Mouse (Mus musculus) CH12.LX (cell line): ENCODE results near the gene Exph5. TPM values are rescaled to one million over a fixed set of nuclear protein-coding genes. Genes with fewer than 3 reads are reported as not detected.

Experiments
- DNase-seq: peaks from one replicate; pipeline ENCODE4 v3.0.0-alpha.2; 2013; ENCODE audit errors: extremely low read depth
- H3K27ac ChIP-seq: 2 replicates; pipeline ENCODE4 v1.5.1; 2012; ENCODE audit warnings: low read depth, mild to moderate bottlenecking, control low read depth, moderate library complexity; ENCODE audit not compliant: insufficient read depth
- H3K27me3 ChIP-seq: replicated peaks from 2 replicates; pipeline ENCODE3; 2012; ENCODE audit warnings: inconsistent platforms
- H3K36me3 ChIP-seq, 2 experiments: replicated peaks in 1 of 2; 2 replicates each; pipeline versions ENCODE3 to v1.6.1; 2012; ENCODE audit warnings: inconsistent platforms in 1 of 2, low read length in 1 of 2, mild to moderate bottlenecking in 1 of 2, mixed read lengths in 1 of 2, moderate library complexity in 1 of 2; ENCODE audit not compliant: control insufficient read depth in 1 of 2, insufficient read depth in 1 of 2
- H3K4me1 ChIP-seq, 2 experiments: 2 replicates each; pipeline ENCODE4 v1.6.1; 2012; ENCODE audit warnings: inconsistent platforms in 1 of 2, moderate library complexity in 1 of 2; ENCODE audit not compliant: insufficient read depth in 2 of 2, control insufficient read depth in 1 of 2
- H3K4me2 ChIP-seq: 2 replicates; pipeline ENCODE4 v1.6.1; 2012; ENCODE audit warnings: low read depth, mild to moderate bottlenecking, control low read depth; ENCODE audit not compliant: poor library complexity, insufficient read depth, severe bottlenecking
- H3K4me3 ChIP-seq, 3 experiments: fragments of 150-350 bp in 1 of 3; sonication (generic) in 1 of 3; replicated peaks in 1 of 3; 2 replicates each; pipeline versions ENCODE3 to v1.5.1; 2011 to 2012; ENCODE audit warnings: low read depth in 2 of 3, low read length in 2 of 3, mild to moderate bottlenecking in 2 of 3, moderate library complexity in 2 of 3, control low read depth in 1 of 3, improper control_type of control experiment in 1 of 3, inconsistent platforms in 1 of 3, mixed read lengths in 1 of 3; ENCODE audit not compliant: poor library complexity in 1 of 3
- H3K79me2 ChIP-seq: replicated peaks from 2 replicates; pipeline ENCODE4 v1.6.1; 2012; ENCODE audit warnings: mild to moderate bottlenecking, moderate library complexity; ENCODE audit not compliant: control insufficient read depth, poor library complexity, insufficient read depth, severe bottlenecking; ENCODE audit errors: extremely low read depth
- H3K9ac ChIP-seq: 2 replicates; pipeline ENCODE4 v1.6.1; 2012; ENCODE audit warnings: low read depth, mild to moderate bottlenecking, control low read depth, moderate library complexity; ENCODE audit not compliant: insufficient read depth
- H3K9me3 ChIP-seq: replicated peaks from 2 replicates; pipeline ENCODE3; 2012; ENCODE audit warnings: low read length, inconsistent platforms, mixed read lengths
- BHLHE40 ChIP-seq: IDR thresholded peaks from 2 replicates; pipeline ENCODE4 v1.6.1; 2011; ENCODE audit warnings: mild to moderate bottlenecking, low read depth, low read length, improper control_type of control experiment
- CHD1 ChIP-seq: IDR thresholded peaks from 2 replicates; pipeline ENCODE4 v1.6.1; 2012; ENCODE audit warnings: low read depth, low read length, improper control_type of control experiment, inconsistent platforms
- CTCF ChIP-seq, 2 experiments: IDR thresholded peaks in 1 of 2; conservative IDR thresholded peaks in 1 of 2; 2 replicates each; pipeline ENCODE4 v1.5.1; 2011 to 2012; ENCODE audit warnings: low read depth in 2 of 2, low read length in 2 of 2, improper control_type of control experiment in 1 of 2, inconsistent platforms in 1 of 2, mild to moderate bottlenecking in 1 of 2, moderate library complexity in 1 of 2
- E2F4 ChIP-seq: IDR thresholded peaks from 2 replicates; pipeline ENCODE4 v1.6.1; 2011; ENCODE audit warnings: low read depth, low read length, improper control_type of control experiment; ENCODE audit not compliant: insufficient replicate concordance
- EP300 ChIP-seq: IDR thresholded peaks from 2 replicates; pipeline ENCODE4 v1.6.1; 2011; ENCODE audit warnings: low read length, improper control_type of control experiment
- GABPA ChIP-seq: IDR thresholded peaks from 2 replicates; pipeline ENCODE4 v1.6.1; 2012; ENCODE audit warnings: low read depth, low read length, improper control_type of control experiment, inconsistent platforms; ENCODE audit not compliant: insufficient replicate concordance
- MAX ChIP-seq: IDR thresholded peaks from 2 replicates; pipeline ENCODE4 v1.6.1; 2011; ENCODE audit warnings: low read length, improper control_type of control experiment
- MAZ ChIP-seq: IDR thresholded peaks from 2 replicates; pipeline ENCODE4 v1.6.1; 2012; ENCODE audit warnings: low read depth, mild to moderate bottlenecking, inconsistent platforms, low read length, improper control_type of control experiment, moderate library complexity
- MYC ChIP-seq: IDR thresholded peaks from 2 replicates; pipeline ENCODE4 v1.6.1; 2011; ENCODE audit warnings: low read depth, mild to moderate bottlenecking, improper control_type of control experiment, low read length
- NELFE ChIP-seq: IDR thresholded peaks from 2 replicates; pipeline ENCODE4 v1.6.1; 2011; ENCODE audit warnings: low read depth, low read length, improper control_type of control experiment
- NRF1 ChIP-seq: IDR thresholded peaks from 2 replicates; pipeline ENCODE4 v1.6.1; 2014; ENCODE audit warnings: low read depth, mild to moderate bottlenecking, inconsistent platforms, low read length, improper control_type of control experiment, moderate library complexity
- PAX5 ChIP-seq: IDR thresholded peaks from 2 replicates; pipeline ENCODE4 v1.6.1; 2012; ENCODE audit warnings: low read length, inconsistent platforms, mixed read lengths
- POLR2AphosphoS2 ChIP-seq: IDR thresholded peaks from 2 replicates; pipeline ENCODE4 v1.6.1; 2011; ENCODE audit warnings: low read depth, low read length, improper control_type of control experiment
- RAD21 ChIP-seq: IDR thresholded peaks from 2 replicates; pipeline ENCODE4 v1.6.1; 2011; ENCODE audit warnings: low read depth, mild to moderate bottlenecking, low read length, improper control_type of control experiment, moderate library complexity
- SIN3A ChIP-seq: IDR thresholded peaks from 2 replicates; pipeline ENCODE4 v1.6.1; 2012; ENCODE audit warnings: low read length, improper control_type of control experiment, inconsistent platforms
- TBP ChIP-seq: conservative IDR thresholded peaks from 2 replicates; pipeline ENCODE4 v1.6.1; 2011; ENCODE audit warnings: low read depth, low read length, improper control_type of control experiment
- USF1 ChIP-seq: IDR thresholded peaks from 2 replicates; pipeline ENCODE4 v1.6.1; 2014; ENCODE audit warnings: low read depth, mild to moderate bottlenecking, inconsistent platforms, low read length, improper control_type of control experiment
- ZNF384 ChIP-seq: IDR thresholded peaks from 2 replicates; pipeline ENCODE4 v1.6.1; 2012; ENCODE audit warnings: low read depth, low read length, improper control_type of control experiment, inconsistent platforms
- dilution Hi-C: fragments of 300-500 bp; cut with MboI; formaldehyde crosslinking; loops from 2 replicates; pipeline ENCODE4 v1.14.3; 2020; ENCODE audit warnings: low sequenced_read_pairs; ENCODE audit not compliant: extremely low pct_unique_long_range_greater_than_20kb, extremely low pct_ligation_motif_present
- in situ Hi-C: fragments of 300-500 bp; cut with MboI; formaldehyde crosslinking; loops from 3 replicates; pipeline ENCODE4 v1.14.3; 2019; ENCODE audit warnings: low sequenced_read_pairs, low pct_ligation_motif_present, low pct_unique_long_range_greater_than_20kb, mixed read lengths
- polyA plus RNA-seq: library from polyadenylated mRNA; unstranded; fragments of >175 nt; gene quantifications from 2 replicates; pipeline ENCODE4 v1.2.1, GENCODE M21; 2012; ENCODE audit warnings: low read depth; ENCODE audit not compliant: insufficient read length
- total RNA-seq, 2 experiments: library from RNA; depleted of rRNA; stranded (reverse); fragments of 300-350 nt in 1 of 2; fragments of >200 nt in 1 of 2; gene quantifications; 2 replicates each; pipeline ENCODE4 v1.2.3; 2012 to 2014

Gene Exph5
- total and polyA plus RNA-seq, 3 experiments, result 0.04 TPM; not detected in 2

DNA sequence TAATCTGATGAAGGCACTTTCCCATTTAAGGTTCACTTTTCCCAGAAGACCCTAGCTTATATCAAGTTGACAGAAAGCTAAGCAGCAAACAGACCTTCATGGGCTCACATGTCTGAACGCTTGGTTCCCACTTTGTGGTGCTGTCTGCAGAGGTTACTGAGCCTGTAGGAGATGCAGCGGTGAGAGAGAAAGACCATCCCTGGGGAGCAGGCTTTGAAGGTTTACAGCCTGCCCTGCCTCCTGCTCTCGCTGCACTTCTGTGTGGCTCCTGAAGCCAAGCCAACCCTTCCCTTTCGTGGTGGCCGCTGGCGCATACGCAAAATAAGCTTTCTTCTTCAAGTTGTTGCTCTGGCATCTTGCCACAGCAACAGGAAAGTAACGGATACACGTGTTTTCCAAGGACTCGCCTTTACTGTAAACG is 100.8 kb downstream of the Exph5 start, which contains the start of gene 4930550C14Rik:
4930550C14Rik (plus strand) TSS at position 35 of the 421 bp plus-strand sequence.
- Histone ChIP-seq H3K4me3 (no peak within 1 kb of the TSS), H3K4me2 (no peak within 1 kb of the TSS; the same call in 1 of the 2 replicates)

GRCm38 (mm10) chr9:53402991-53403390 is 101.5 kb downstream of the Exph5 start:
- H3K27me3 ChIP-seq, result no peaks in the 10 kb centered on the region
- in situ Hi-C loops, result no loop called here
- no peaks in the 10 kb centered on the region for H3K36me3 ChIP-seq
- H3K4me1 ChIP-seq, result peaks cover 3 to 21% of the 10 kb centered on the region in 2 experiments; a peak in 3 of 4 replicates
- DNase-seq, result no peak
- dilution Hi-C loops, result no loop called here
- H3K79me2 ChIP-seq, result no peaks in the 10 kb centered on the region
- H3K9me3 ChIP-seq, result no peaks in the 10 kb centered on the region
- no peak overlapping the region for H3K27ac ChIP-seq
- H3K4me3 ChIP-seq, result no peak overlapping the region
- H3K9ac ChIP-seq, result no peak overlapping the region
- H3K4me2 ChIP-seq, result no peak overlapping the region; the same call in 1 of the 2 replicates
- TF ChIP-seq CTCF (conservative IDR thresholded peaks at IDR 0.05 in 1 of 2, IDR thresholded peaks at IDR 0.05 in 1 of 2; ENCODE audit: low read depth in 2 of 2, low read length in 2 of 2) (no peak), CHD1 (no peak), RAD21 (no peak), EP300 (no peak)

More for the DNA sequence above, 100.8 kb downstream of the Exph5 start, which contains the start of gene 4930550C14Rik:
- Histone ChIP-seq H3K27ac (no peak within 1 kb of the TSS), H3K79me2 (no peaks in the 10 kb centered on the region), H3K36me3 (no peaks in the 10 kb centered on the region), H3K9ac (no peak within 1 kb of the TSS), H3K9me3 (no peaks in the 10 kb centered on the region), H3K4me1 (peaks cover 7 to 26% of the 10 kb centered on the region in 2 experiments; a peak in 3 of 4 replicates), H3K27me3 (no peaks in the 10 kb centered on the region)
- dilution Hi-C loops, result no loop called here
- in situ Hi-C loops, result no loop called here
- TF ChIP-seq MAZ (no peak), POLR2AphosphoS2 (no peak), SIN3A (no peak), ZNF384 (no peak), TBP (no peak), RAD21 (no peak), MAX (no peak), NRF1 (no peak), MYC (no peak), E2F4 (no peak), USF1 (no peak), BHLHE40 (no peak), GABPA (no peak), PAX5 (no peak), NELFE (no peak)
- no peak for DNase-seq
